Mouse (Mus musculus) embryonic fibroblast, embryonic 13.5 days (primary cell): ENCODE measurements around the gene Gpr152.

Experiments used
- CTCF ChIP-seq: IDR thresholded peaks from 2 replicates; pipeline ENCODE4 v1.5.1; 2011; ENCODE audit warnings: mild to moderate bottlenecking, control low read depth, low read length, moderate library complexity, borderline replicate concordance; ENCODE audit not compliant: insufficient read depth
- POLR2A ChIP-seq: IDR thresholded peaks from 2 replicates; pipeline ENCODE4 v1.6.1; 2011; ENCODE audit warnings: low read depth, mild to moderate bottlenecking, control low read depth, low read length, moderate library complexity

DNA sequence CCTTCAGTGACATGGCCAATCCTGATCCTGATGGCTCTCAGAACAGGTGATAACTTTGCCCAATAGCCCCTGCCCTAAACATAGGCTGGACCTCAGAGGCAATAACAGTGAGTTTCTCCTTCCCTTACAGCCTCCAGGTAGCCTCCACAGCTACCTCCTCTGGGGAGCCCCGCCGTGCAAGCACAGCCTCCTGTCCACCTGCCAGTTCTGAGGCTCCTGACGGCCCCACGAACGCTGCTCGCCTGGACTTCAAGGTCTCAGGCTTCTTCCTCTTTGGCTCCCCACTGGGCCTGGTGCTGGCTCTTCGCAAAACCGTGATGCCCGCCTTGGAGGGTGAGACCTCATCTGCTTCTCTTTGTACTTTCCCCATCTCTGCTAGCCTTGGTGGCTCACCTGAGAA is 31.1 kb upstream of the Gpr152 start:
- TF ChIP-seq CTCF (no peak), POLR2A (no peak)
